Mouse (Mus musculus) CH12.LX (cell line): Measurements from ENCODE around the gene Psmd7. TPM values are rescaled to one million over a fixed set of nuclear protein-coding genes. Genes with fewer than 3 reads are reported as not detected.

ENCODE experiments used
- DNase-seq: peaks from one replicate; pipeline ENCODE4 v3.0.0-alpha.2; 2013; ENCODE audit errors: extremely low read depth
- H3K27ac ChIP-seq: 2 replicates; pipeline ENCODE4 v1.5.1; 2012; ENCODE audit warnings: low read depth, mild to moderate bottlenecking, control low read depth, moderate library complexity; ENCODE audit not compliant: insufficient read depth
- H3K27me3 ChIP-seq: replicated peaks from 2 replicates; pipeline ENCODE3; 2012; ENCODE audit warnings: inconsistent platforms
- H3K36me3 ChIP-seq, 2 experiments: replicated peaks in 1 of 2; 2 replicates each; pipeline versions ENCODE3 to v1.6.1; 2012; ENCODE audit warnings: inconsistent platforms in 1 of 2, low read length in 1 of 2, mild to moderate bottlenecking in 1 of 2, mixed read lengths in 1 of 2, moderate library complexity in 1 of 2; ENCODE audit not compliant: control insufficient read depth in 1 of 2, insufficient read depth in 1 of 2
- H3K4me1 ChIP-seq, 2 experiments: 2 replicates each; pipeline ENCODE4 v1.6.1; 2012; ENCODE audit warnings: inconsistent platforms in 1 of 2, moderate library complexity in 1 of 2; ENCODE audit not compliant: insufficient read depth in 2 of 2, control insufficient read depth in 1 of 2
- H3K4me2 ChIP-seq: 2 replicates; pipeline ENCODE4 v1.6.1; 2012; ENCODE audit warnings: low read depth, mild to moderate bottlenecking, control low read depth; ENCODE audit not compliant: poor library complexity, insufficient read depth, severe bottlenecking
- H3K4me3 ChIP-seq, 3 experiments: fragments of 150-350 bp in 1 of 3; sonication (generic) in 1 of 3; replicated peaks in 1 of 3; 2 replicates each; pipeline versions ENCODE3 to v1.5.1; 2011 to 2012; ENCODE audit warnings: low read depth in 2 of 3, low read length in 2 of 3, mild to moderate bottlenecking in 2 of 3, moderate library complexity in 2 of 3, control low read depth in 1 of 3, improper control_type of control experiment in 1 of 3, inconsistent platforms in 1 of 3, mixed read lengths in 1 of 3; ENCODE audit not compliant: poor library complexity in 1 of 3
- H3K79me2 ChIP-seq: replicated peaks from 2 replicates; pipeline ENCODE4 v1.6.1; 2012; ENCODE audit warnings: mild to moderate bottlenecking, moderate library complexity; ENCODE audit not compliant: control insufficient read depth, poor library complexity, insufficient read depth, severe bottlenecking; ENCODE audit errors: extremely low read depth
- H3K9ac ChIP-seq: 2 replicates; pipeline ENCODE4 v1.6.1; 2012; ENCODE audit warnings: low read depth, mild to moderate bottlenecking, control low read depth, moderate library complexity; ENCODE audit not compliant: insufficient read depth
- H3K9me3 ChIP-seq: replicated peaks from 2 replicates; pipeline ENCODE3; 2012; ENCODE audit warnings: low read length, inconsistent platforms, mixed read lengths
- CHD2 ChIP-seq: IDR thresholded peaks from 2 replicates; pipeline ENCODE4 v1.6.1; 2011; ENCODE audit warnings: low read length, improper control_type of control experiment
- ETS1 ChIP-seq: conservative IDR thresholded peaks from 2 replicates; pipeline ENCODE4 v1.6.1; 2012; ENCODE audit warnings: low read depth, mild to moderate bottlenecking, inconsistent platforms, low read length, improper control_type of control experiment, moderate library complexity
- KAT2A ChIP-seq: IDR thresholded peaks from 2 replicates; pipeline ENCODE4 v1.6.1; 2012; ENCODE audit warnings: low read length, improper control_type of control experiment, inconsistent platforms; ENCODE audit not compliant: insufficient replicate concordance
- MXI1 ChIP-seq: IDR thresholded peaks from 2 replicates; pipeline ENCODE4 v1.6.1; 2011; ENCODE audit warnings: mild to moderate bottlenecking, low read depth, low read length, improper control_type of control experiment
- NELFE ChIP-seq: IDR thresholded peaks from 2 replicates; pipeline ENCODE4 v1.6.1; 2011; ENCODE audit warnings: low read depth, low read length, improper control_type of control experiment
- NRF1 ChIP-seq: IDR thresholded peaks from 2 replicates; pipeline ENCODE4 v1.6.1; 2014; ENCODE audit warnings: low read depth, mild to moderate bottlenecking, inconsistent platforms, low read length, improper control_type of control experiment, moderate library complexity
- PAX5 ChIP-seq: IDR thresholded peaks from 2 replicates; pipeline ENCODE4 v1.6.1; 2012; ENCODE audit warnings: low read length, inconsistent platforms, mixed read lengths
- POLR2A ChIP-seq: IDR thresholded peaks from 2 replicates; pipeline ENCODE4 v1.6.1; 2011; ENCODE audit warnings: low read depth, mild to moderate bottlenecking, improper control_type of control experiment, low read length
- RAD21 ChIP-seq: IDR thresholded peaks from 2 replicates; pipeline ENCODE4 v1.6.1; 2011; ENCODE audit warnings: low read depth, mild to moderate bottlenecking, low read length, improper control_type of control experiment, moderate library complexity
- USF2 ChIP-seq: conservative IDR thresholded peaks from 2 replicates; pipeline ENCODE4 v1.6.1; 2011; ENCODE audit warnings: low read depth, low read length, improper control_type of control experiment
- ZKSCAN1 ChIP-seq: IDR thresholded peaks from 2 replicates; pipeline ENCODE4 v1.6.1; 2012; ENCODE audit warnings: low read depth, inconsistent platforms, low read length, improper control_type of control experiment, borderline replicate concordance
- ZNF384 ChIP-seq: IDR thresholded peaks from 2 replicates; pipeline ENCODE4 v1.6.1; 2012; ENCODE audit warnings: low read depth, low read length, improper control_type of control experiment, inconsistent platforms
- dilution Hi-C: fragments of 300-500 bp; cut with MboI; formaldehyde crosslinking; loops from 2 replicates; pipeline ENCODE4 v1.14.3; 2020; ENCODE audit warnings: low sequenced_read_pairs; ENCODE audit not compliant: extremely low pct_unique_long_range_greater_than_20kb, extremely low pct_ligation_motif_present
- in situ Hi-C: fragments of 300-500 bp; cut with MboI; formaldehyde crosslinking; loops from 3 replicates; pipeline ENCODE4 v1.14.3; 2019; ENCODE audit warnings: low sequenced_read_pairs, low pct_ligation_motif_present, low pct_unique_long_range_greater_than_20kb, mixed read lengths
- polyA plus RNA-seq: library from polyadenylated mRNA; unstranded; fragments of >175 nt; gene quantifications from 2 replicates; pipeline ENCODE4 v1.2.1, GENCODE M21; 2012; ENCODE audit warnings: low read depth; ENCODE audit not compliant: insufficient read length
- total RNA-seq, 2 experiments: library from RNA; depleted of rRNA; stranded (reverse); fragments of 300-350 nt in 1 of 2; fragments of >200 nt in 1 of 2; gene quantifications; 2 replicates each; pipeline ENCODE4 v1.2.3; 2012 to 2014

Psmd7 gene
- total and polyA plus RNA-seq, 3 experiments = 56.7 to 353 (median 110) TPM

- TF ChIP-seq KAT2A = no peak
- Histone ChIP-seq H3K4me3 (no peak overlapping the region), H3K36me3 (no peaks in the 10 kb centered on the region), H3K9ac (no peak overlapping the region), H3K4me1 (peaks cover 7 to 15% of the 10 kb centered on the region in 2 experiments), H3K79me2 (no peaks in the 10 kb centered on the region), H3K9me3 (peaks cover 2% of the 10 kb centered on the region), H3K27me3 (no peaks in the 10 kb centered on the region), H3K27ac (no peak overlapping the region), H3K4me2 (no peak overlapping the region)
- no peak for DNase-seq
- dilution Hi-C loops (no loop called here), in situ Hi-C loops (no loop called here)
These were observed 30.2 kb upstream of the Psmd7 start for GRCm38 (mm10) chr8:107618499-107618898.

DNA sequence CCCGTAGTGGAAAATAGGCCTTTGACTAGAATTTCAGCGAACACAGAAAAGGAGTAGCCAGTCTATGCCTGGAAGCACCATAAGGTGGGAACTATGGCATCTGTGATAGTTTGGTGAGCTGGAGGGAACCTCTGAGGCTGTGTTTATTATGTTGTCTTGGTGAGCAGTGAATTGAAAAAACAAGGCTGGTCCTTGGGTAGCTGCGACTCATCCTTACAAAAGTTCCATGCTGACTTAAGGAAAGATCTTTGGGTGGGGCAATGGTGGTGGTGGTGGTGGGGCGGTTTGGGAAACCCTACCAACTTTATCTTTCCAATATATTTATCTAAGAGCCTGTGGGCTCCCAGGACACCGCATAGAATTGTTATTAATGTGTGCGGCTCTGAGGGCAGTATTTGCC is 25.1 kb upstream of the Psmd7 start:
- Histone ChIP-seq H3K27ac (no peak overlapping the region), H3K79me2 (no peaks in the 10 kb centered on the region), H3K36me3 (no peaks in the 10 kb centered on the region), H3K27me3 (no peaks in the 10 kb centered on the region), H3K9ac (no peak overlapping the region), H3K9me3 (peaks cover 2% of the 10 kb centered on the region), H3K4me3 (no peak overlapping the region), H3K4me1 (no peaks in the 10 kb centered on the region)
- DNase-seq = no peak
- in situ Hi-C loops (no loop called here), dilution Hi-C loops (no loop called here)
- TF ChIP-seq RAD21 (no peak), ZNF384 (no peak), USF2 (no peak), NELFE (no peak), ZKSCAN1 (no peak), ETS1 (no peak), POLR2A (no peak), CHD2 (no peak), NRF1 (no peak), MXI1 (no peak)
- TF ChIP-seq, all 38 proteins: peak for 0
- H3K4me2 ChIP-seq = no peak overlapping the region

DNA sequence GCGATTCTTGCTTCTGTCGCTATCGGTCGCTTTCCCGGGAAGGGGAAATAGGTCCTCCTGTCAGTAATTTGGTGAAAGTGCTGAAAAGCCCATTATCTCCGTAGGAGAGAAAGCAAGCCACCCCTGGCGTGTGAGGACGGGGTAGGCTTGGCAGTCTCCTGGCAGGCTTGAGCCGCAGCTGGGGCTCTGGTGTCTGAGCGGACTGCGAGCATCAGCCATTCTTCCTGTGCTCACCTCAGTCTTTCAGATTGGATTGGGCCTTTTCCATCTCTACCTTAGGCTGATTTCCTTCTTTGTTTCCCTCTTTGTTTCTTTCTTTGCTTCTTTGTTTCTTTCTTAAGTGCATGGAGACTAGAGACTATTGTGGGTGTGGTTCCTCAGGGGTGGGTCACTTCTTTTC is 22.6 kb upstream of the Psmd7 start:
- peaks cover 2% of the 10 kb centered on the region for H3K27me3 ChIP-seq
- H3K4me3 ChIP-seq = no peak overlapping the region
- dilution Hi-C loops = no loop called here
- no peak overlapping the region for H3K9ac ChIP-seq
- no peak for TF ChIP-seq PAX5
- no peak overlapping the region for H3K27ac ChIP-seq
- H3K4me1 ChIP-seq = no peaks in the 10 kb centered on the region
- H3K79me2 ChIP-seq = no peaks in the 10 kb centered on the region
- no peak overlapping the region for H3K4me2 ChIP-seq
- no peaks in the 10 kb centered on the region for H3K9me3 ChIP-seq
- no peaks in the 10 kb centered on the region for H3K36me3 ChIP-seq
- no peak for DNase-seq
- in situ Hi-C loops = no loop called here
